Mouse (Mus musculus): ENCODE data around the gene Haspin.

Haspin gene

DNA sequence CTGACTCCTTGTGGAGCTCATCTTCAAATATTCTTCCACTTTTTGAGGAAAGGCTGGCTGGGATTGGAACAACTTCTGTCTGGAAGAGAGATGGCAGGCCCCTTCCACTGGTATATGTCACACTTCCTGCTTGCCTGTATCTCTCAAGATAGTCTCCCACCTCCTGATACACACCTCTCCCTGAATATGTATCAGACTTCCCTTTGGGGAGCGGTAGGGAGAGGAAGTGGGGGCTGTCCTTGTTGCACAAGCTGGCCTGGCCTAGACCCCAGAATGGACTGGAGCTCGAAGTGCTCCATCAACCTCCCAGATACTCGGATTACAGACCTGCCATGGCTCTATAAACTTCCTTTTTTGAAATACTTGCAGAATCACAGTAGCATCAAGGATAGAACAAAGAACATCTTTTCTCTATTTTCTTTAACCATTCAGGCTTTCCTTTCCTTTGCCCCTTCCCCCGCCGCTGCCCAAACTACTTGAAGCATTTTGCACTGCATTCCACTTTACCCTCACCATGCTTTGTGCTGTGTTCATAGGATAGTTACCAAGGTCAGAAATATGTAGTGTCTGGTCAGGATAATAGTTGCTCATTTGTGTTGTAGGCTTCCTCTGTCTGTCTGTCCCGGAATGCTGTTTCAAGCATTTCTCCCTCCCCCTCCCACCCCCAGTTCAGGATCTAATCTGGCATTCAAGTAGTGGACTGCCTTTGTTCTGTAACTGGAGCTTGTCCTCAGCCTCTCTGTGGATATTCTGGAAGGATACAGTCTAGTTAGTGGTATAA lies 50.2 kb downstream of the Haspin start:
- DNase-seq (ENCODE audit: low spot score): no peak

All from layer of hippocampus, adult 9-10 months (tissue).